Mouse (Mus musculus): ENCODE data around the gene Pi4k2b. TPM values are rescaled to one million over a fixed set of nuclear protein-coding genes. Genes with fewer than 3 reads are reported as not detected.
A peak's percentile ranks its signal among the peaks of the same experiment; 100 is the strongest.

The Pi4k2b gene
- polyA plus RNA-seq, 1 experiment from 2014 or later = 20.8 TPM

DNA sequence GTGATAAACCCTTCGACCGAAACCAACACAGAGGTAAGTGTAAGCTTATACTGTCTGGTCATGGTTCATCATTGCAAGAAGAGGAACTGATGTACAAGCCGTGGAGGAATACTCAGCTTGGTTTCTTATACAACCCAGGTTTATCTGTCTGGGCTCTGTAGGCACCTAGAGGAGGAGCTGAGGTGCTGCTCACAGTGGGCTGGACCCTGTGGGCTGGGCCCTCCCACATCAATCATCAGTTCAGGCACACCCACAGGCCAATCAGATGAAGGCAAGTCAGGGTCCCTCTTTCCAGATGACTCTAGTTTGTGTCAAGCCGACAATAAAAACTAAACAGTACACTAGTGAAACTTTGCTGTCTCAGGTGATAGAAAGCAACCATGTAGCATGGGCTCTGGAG is 8.6 kb upstream of the Pi4k2b start:
- no peak overlapping the region for H3K27ac ChIP-seq (ENCODE audit: low read depth, low read length)
- 42% methylated on average over 4 of the region's 4 CpGs for WGBS
- ATAC-seq (replicated peaks; ENCODE audit: low FRiP score) (peak; percentile 65), DNase-seq (ENCODE audit: low spot score) (no peak)
- no peaks in the 10 kb centered on the region for H3K4me1 ChIP-seq (replicated peaks; ENCODE audit: control insufficient read depth, insufficient read depth, low read length)
- no peaks in the 10 kb centered on the region for H3K27me3 ChIP-seq (replicated peaks; ENCODE audit: control insufficient read depth, insufficient read depth, low read length)
- H3K9me3 ChIP-seq (ENCODE audit: control insufficient read depth, low read length) = no peaks in the 10 kb centered on the region
- H3K4me3 ChIP-seq (ENCODE audit: low read depth, low read length) = no peak overlapping the region
- no peak overlapping the region for H3K4me2 ChIP-seq
- H3K36me3 ChIP-seq (ENCODE audit: control insufficient read depth, insufficient read depth, low read length) = no peaks in the 10 kb centered on the region
- H3K9ac ChIP-seq (ENCODE audit: low read depth, low read length) = no peak overlapping the region

DNA sequence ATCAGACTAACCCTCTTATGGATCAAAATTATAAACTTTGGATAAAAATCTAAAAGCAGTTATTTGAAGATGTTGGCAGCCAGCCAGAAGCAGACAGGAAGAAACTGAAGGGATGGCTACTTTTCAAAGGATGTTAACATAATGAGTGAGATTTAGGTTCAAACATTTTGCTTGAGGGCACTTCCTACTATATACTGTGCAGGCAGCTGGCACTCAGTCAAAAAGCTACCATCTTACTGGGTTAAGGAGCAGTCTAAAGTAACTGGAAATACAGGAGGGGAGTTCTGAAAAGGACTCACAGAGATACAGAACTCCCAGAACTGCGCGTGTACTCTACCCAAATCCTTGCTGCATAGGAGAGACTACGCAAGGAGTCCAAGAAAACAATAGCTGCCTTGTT is 5.3 kb upstream of the Pi4k2b start:
- H3K4me3 ChIP-seq (ENCODE audit: low read depth, low read length) = no peak overlapping the region
- no peaks in the 10 kb centered on the region for H3K9me3 ChIP-seq (ENCODE audit: control insufficient read depth, low read length)
- 91% methylated on average over 3 of the region's 3 CpGs for WGBS
- no peaks in the 10 kb centered on the region for H3K36me3 ChIP-seq (ENCODE audit: control insufficient read depth, insufficient read depth, low read length)
- ATAC-seq (replicated peaks; ENCODE audit: low FRiP score) (no peak), DNase-seq (ENCODE audit: low spot score) (no peak)
- H3K27ac ChIP-seq (ENCODE audit: low read depth, low read length) = no peak overlapping the region
- H3K4me2 ChIP-seq = no peak overlapping the region
- H3K27me3 ChIP-seq (replicated peaks; ENCODE audit: control insufficient read depth, insufficient read depth, low read length) = no peaks in the 10 kb centered on the region
- no peaks in the 10 kb centered on the region for H3K4me1 ChIP-seq (replicated peaks; ENCODE audit: control insufficient read depth, insufficient read depth, low read length)
- H3K9ac ChIP-seq (ENCODE audit: low read depth, low read length) = no peak overlapping the region

DNA sequence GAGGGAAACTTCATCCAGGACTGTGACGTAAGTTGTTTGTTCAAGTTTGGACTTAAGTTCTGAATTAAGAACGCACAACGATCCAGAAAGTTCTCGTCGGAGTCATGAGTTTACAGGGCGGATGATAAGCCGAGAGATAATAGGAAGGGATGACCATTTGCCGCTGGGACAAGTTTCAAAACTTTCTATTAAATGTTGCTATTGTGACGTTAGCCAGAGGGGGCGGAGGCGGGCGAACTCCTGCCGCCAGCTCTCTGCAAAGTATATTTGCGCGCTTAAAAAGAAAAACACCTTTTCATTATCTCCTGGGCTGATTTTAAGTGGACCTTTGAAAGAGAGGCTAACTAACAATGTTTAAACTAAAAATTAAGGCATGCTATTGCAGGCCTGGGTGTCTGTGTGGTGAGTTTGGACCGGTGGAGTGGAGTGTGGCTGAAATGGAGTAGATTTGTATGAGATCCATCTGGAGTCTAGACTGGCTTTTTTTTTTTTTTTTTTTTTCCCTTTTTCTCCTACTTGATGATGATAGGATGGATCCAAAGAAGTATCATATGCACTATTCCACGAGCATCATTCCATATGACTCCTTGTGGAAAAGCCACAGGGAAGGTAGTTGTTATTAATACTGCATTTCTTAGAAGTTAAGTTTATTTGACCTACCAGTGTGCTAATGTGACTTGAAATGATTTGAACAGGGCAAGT is 889 bp downstream of the Pi4k2b start:
- Histone ChIP-seq H3K4me3 (ENCODE audit: low read depth, low read length) (peak overlapping the region; percentile 91), H3K9me3 (ENCODE audit: control insufficient read depth, low read length) (no peaks in the 10 kb centered on the region), H3K36me3 (ENCODE audit: control insufficient read depth, insufficient read depth, low read length) (no peaks in the 10 kb centered on the region), H3K9ac (ENCODE audit: low read depth, low read length) (peak overlapping the region; percentile 79), H3K27me3 (replicated peaks; ENCODE audit: control insufficient read depth, insufficient read depth, low read length) (no peaks in the 10 kb centered on the region), H3K4me1 (replicated peaks; ENCODE audit: control insufficient read depth, insufficient read depth, low read length) (0 out of 2 replicates have a peak, but pooled peaks cover 4% of the 10 kb centered on the region), H3K27ac (ENCODE audit: low read depth, low read length) (peak overlapping the region; percentile 82), H3K4me2 (peak overlapping the region; percentile 81)
- WGBS = 4% methylated on average over 17 of the region's 17 CpGs
- DNase-seq (ENCODE audit: low spot score) = peak; percentile 53
- ATAC-seq (replicated peaks; ENCODE audit: low FRiP score) = peak; percentile 45

DNA sequence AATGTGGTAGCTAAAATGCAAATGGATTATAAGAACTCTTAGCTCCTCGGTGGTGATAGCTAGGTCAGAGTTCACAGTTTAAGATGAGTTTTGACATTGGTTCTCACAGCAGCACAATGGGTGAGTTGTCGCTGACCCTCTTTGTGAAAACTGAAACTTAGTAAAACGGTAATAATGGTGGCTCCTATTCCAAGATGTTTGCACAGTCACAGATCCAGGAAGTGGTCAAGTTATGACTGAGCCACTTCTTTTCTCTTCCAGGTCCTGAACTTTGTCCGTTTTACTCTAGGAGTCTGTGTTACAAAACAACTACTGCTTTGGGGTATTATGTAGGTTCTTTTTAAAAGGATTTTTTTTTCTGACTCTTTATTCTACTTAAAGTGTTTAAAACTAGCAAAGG is 1.9 kb downstream of the Pi4k2b start:
- H3K4me1 ChIP-seq (replicated peaks; ENCODE audit: control insufficient read depth, insufficient read depth, low read length) = 0 out of 2 replicates have a peak, but pooled peaks cover 4% of the 10 kb centered on the region
- 61% methylated on average over 4 of the region's 4 CpGs for WGBS
- H3K9ac ChIP-seq (ENCODE audit: low read depth, low read length) = no peak overlapping the region

DNA sequence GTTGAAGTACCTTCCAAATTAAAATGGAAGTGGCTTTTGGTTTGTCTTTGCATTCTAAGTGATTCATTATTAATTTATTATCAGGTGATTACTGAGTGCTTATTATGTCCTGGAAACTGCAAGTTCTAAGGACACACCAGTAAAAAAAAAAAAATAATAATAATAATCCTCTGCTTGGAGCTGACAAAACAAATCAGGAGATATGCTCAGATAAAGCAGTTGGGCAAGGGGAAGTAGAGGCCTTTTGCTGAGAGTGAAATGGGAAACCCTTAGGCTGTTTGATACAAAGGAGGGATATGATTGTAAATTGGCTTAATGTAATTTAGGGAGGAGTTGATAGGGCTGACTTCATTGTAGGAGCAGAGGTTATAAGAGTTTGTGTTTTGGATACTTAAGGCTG is 5.5 kb downstream of the Pi4k2b start:
- H3K4me3 ChIP-seq (ENCODE audit: low read depth, low read length) = no peak overlapping the region
- DNase-seq (ENCODE audit: low spot score) (no peak), ATAC-seq (replicated peaks; ENCODE audit: low FRiP score) (no peak)
- H3K4me1 ChIP-seq (replicated peaks; ENCODE audit: control insufficient read depth, insufficient read depth, low read length) = 0 out of 2 replicates have a peak, but pooled peaks cover 4% of the 10 kb centered on the region
- H3K27ac ChIP-seq (ENCODE audit: low read depth, low read length) = no peak overlapping the region
- H3K9ac ChIP-seq (ENCODE audit: low read depth, low read length) = no peak overlapping the region
- no peaks in the 10 kb centered on the region for H3K36me3 ChIP-seq (ENCODE audit: control insufficient read depth, insufficient read depth, low read length)
- H3K9me3 ChIP-seq (ENCODE audit: control insufficient read depth, low read length) = no peaks in the 10 kb centered on the region
- H3K27me3 ChIP-seq (replicated peaks; ENCODE audit: control insufficient read depth, insufficient read depth, low read length) = no peaks in the 10 kb centered on the region
- no peak overlapping the region for H3K4me2 ChIP-seq

More for the DNA sequence above, 1.9 kb downstream of the Pi4k2b start:
- ATAC-seq (replicated peaks; ENCODE audit: low FRiP score) = no peak
- H3K27ac ChIP-seq (ENCODE audit: low read depth, low read length) = no peak overlapping the region
- H3K4me2 ChIP-seq = peak overlapping the region; percentile 81
- no peaks in the 10 kb centered on the region for H3K9me3 ChIP-seq (ENCODE audit: control insufficient read depth, low read length)
- H3K27me3 ChIP-seq (replicated peaks; ENCODE audit: control insufficient read depth, insufficient read depth, low read length) = no peaks in the 10 kb centered on the region
- DNase-seq (ENCODE audit: low spot score) = no peak
- H3K4me3 ChIP-seq (ENCODE audit: low read depth, low read length) = peak overlapping the region; percentile 91; the same call in 1 of the 2 replicates
- no peaks in the 10 kb centered on the region for H3K36me3 ChIP-seq (ENCODE audit: control insufficient read depth, insufficient read depth, low read length)

DNA sequence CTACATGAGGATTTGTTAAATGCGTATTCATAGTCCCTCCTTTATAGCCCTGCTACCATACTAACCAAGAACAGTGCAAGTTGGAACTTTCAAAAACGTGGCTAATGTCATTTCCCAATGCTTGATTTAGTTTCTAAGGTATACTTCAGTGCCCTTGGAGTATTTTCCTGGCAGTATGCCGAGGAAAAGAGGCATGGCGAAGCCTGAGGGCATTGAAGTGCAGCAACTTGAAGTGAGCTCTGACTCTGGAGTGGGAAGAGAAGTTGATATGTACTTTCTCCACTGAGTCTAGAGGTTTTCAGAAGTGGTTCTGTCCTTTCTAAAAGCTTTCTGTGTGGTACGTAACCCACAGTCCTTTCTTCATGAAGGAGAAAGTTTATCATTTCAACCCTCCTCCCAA is 7.4 kb downstream of the Pi4k2b start:
- Histone ChIP-seq H3K4me3 (ENCODE audit: low read depth, low read length) (no peak overlapping the region), H3K9me3 (ENCODE audit: control insufficient read depth, low read length) (no peaks in the 10 kb centered on the region), H3K4me2 (no peak overlapping the region), H3K27me3 (replicated peaks; ENCODE audit: control insufficient read depth, insufficient read depth, low read length) (no peaks in the 10 kb centered on the region), H3K9ac (ENCODE audit: low read depth, low read length) (no peak overlapping the region), H3K36me3 (ENCODE audit: control insufficient read depth, insufficient read depth, low read length) (no peaks in the 10 kb centered on the region), H3K27ac (ENCODE audit: low read depth, low read length) (no peak overlapping the region), H3K4me1 (replicated peaks; ENCODE audit: control insufficient read depth, insufficient read depth, low read length) (no peaks in the 10 kb centered on the region)
- DNase-seq (ENCODE audit: low spot score) (no peak), ATAC-seq (replicated peaks; ENCODE audit: low FRiP score) (no peak)
- WGBS = 85% methylated on average over 5 of the region's 5 CpGs

DNA sequence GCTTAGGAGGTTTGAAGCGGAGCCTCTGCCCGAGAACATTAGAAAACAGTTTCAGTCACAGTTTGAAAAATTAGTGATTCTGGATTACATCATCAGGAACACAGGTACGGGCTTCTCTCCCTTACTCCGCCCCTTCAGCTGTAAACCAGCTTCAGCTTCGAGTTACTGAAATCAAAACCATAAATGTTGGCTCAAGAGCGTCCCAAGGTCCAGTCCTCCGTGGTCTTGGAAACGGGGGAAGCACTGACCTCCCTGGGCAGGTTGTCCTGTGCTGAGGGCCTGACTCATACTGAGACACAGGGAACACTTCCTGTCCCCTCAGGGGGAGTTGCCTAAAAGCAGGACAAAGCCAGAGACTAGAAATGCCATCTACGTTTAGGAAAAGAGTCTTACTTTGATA is 11.8 kb downstream of the Pi4k2b start:
- no peak overlapping the region for H3K4me2 ChIP-seq
- H3K9ac ChIP-seq (ENCODE audit: low read depth, low read length) = no peak overlapping the region
- H3K27me3 ChIP-seq (replicated peaks; ENCODE audit: control insufficient read depth, insufficient read depth, low read length) = no peaks in the 10 kb centered on the region
- ATAC-seq (replicated peaks; ENCODE audit: low FRiP score) (no peak), DNase-seq (ENCODE audit: low spot score) (no peak)
- no peak overlapping the region for H3K4me3 ChIP-seq (ENCODE audit: low read depth, low read length)
- WGBS = 83% methylated on average over 9 of the region's 9 CpGs
- H3K9me3 ChIP-seq (ENCODE audit: control insufficient read depth, low read length) = no peaks in the 10 kb centered on the region
- H3K27ac ChIP-seq (ENCODE audit: low read depth, low read length) = no peak overlapping the region
- no peaks in the 10 kb centered on the region for H3K4me1 ChIP-seq (replicated peaks; ENCODE audit: control insufficient read depth, insufficient read depth, low read length)
- no peaks in the 10 kb centered on the region for H3K36me3 ChIP-seq (ENCODE audit: control insufficient read depth, insufficient read depth, low read length)

DNA sequence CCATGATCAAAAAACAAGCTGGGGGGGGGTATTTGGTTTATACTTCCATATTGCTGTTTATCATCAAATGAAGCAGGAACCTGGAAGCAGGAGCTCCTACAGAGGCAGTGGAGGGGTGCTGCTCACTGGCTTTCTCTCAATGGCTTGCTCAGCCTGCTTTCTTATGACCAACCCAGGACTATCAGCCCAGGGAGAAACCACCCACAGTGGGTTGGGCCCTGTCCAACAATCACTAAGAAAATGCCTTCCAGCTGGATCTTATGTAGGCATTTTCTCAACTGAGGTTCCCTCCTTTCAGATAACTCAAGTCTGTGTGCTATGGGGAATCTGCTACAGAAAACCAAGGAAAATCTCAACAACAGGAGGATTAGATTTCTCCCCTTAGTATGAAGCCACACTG is 12.8 kb downstream of the Pi4k2b start:
- H3K4me1 ChIP-seq (replicated peaks; ENCODE audit: control insufficient read depth, insufficient read depth, low read length) = no peaks in the 10 kb centered on the region
- H3K27me3 ChIP-seq (replicated peaks; ENCODE audit: control insufficient read depth, insufficient read depth, low read length) = no peaks in the 10 kb centered on the region
- no peaks in the 10 kb centered on the region for H3K9me3 ChIP-seq (ENCODE audit: control insufficient read depth, low read length)
- no peak overlapping the region for H3K27ac ChIP-seq (ENCODE audit: low read depth, low read length)
- DNase-seq (ENCODE audit: low spot score) = no peak
- H3K9ac ChIP-seq (ENCODE audit: low read depth, low read length) = no peak overlapping the region
- no peak overlapping the region for H3K4me3 ChIP-seq (ENCODE audit: low read depth, low read length)
- no peak for ATAC-seq (replicated peaks; ENCODE audit: low FRiP score)
- no peak overlapping the region for H3K4me2 ChIP-seq
- H3K36me3 ChIP-seq (ENCODE audit: control insufficient read depth, insufficient read depth, low read length) = no peaks in the 10 kb centered on the region

DNA sequence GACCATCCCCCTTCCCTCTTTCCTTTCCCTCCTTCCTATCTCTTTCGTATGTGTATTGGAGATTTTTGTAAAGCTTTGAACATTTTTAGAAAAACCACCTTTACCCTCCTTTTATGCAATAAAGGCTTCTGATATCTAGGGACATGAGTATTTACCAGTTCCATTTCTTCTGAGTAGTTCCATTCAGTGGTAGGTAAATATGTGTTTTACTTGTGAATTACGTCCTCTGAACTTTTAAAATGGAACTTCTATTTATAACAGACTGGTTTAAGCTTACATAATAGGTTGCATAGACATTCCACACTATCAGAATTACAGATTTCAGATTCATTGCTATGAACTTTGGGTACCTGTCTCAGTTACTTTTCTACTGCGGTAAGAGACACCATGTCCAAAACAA is 14.0 kb downstream of the Pi4k2b start:
- Histone ChIP-seq H3K27ac (ENCODE audit: low read depth, low read length) (no peak overlapping the region), H3K36me3 (ENCODE audit: control insufficient read depth, insufficient read depth, low read length) (no peaks in the 10 kb centered on the region), H3K9me3 (ENCODE audit: control insufficient read depth, low read length) (no peaks in the 10 kb centered on the region), H3K27me3 (replicated peaks; ENCODE audit: control insufficient read depth, insufficient read depth, low read length) (no peaks in the 10 kb centered on the region), H3K4me2 (no peak overlapping the region), H3K4me1 (replicated peaks; ENCODE audit: control insufficient read depth, insufficient read depth, low read length) (no peaks in the 10 kb centered on the region), H3K9ac (ENCODE audit: low read depth, low read length) (no peak overlapping the region), H3K4me3 (ENCODE audit: low read depth, low read length) (no peak overlapping the region)
- no peak for ATAC-seq (replicated peaks; ENCODE audit: low FRiP score)
- 88% methylated on average over 3 of the region's 3 CpGs for WGBS
- DNase-seq (ENCODE audit: low spot score) = no peak
